Mouse (Mus musculus): Measurements from ENCODE around the gene Smarcc1. TPM values are rescaled to one million over a fixed set of nuclear protein-coding genes. Genes with fewer than 3 reads are reported as not detected.

Gene Smarcc1
- total and polyA plus RNA-seq, 3 experiments: 30.4 to 97.0 (median 41.3) TPM

DNA sequence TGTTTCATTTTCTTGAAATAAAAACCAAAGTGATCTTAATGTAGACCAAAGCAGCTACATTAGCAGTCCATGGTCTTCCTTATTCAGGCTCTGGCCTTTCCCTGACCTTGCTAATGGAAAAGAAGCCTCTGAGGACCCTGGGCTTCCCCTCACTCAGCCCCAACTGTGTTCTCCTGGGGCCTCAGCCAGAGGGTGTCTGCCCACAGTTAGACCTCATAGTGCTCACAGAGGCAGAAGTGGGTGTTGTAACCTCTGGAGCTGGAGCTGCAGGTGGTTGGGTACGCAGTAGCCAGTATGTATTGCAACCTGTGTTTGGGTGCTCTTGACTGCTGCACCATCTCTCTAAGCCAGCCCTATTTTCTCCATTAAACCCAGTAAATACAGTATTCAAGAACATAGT is 111.6 kb downstream of the Smarcc1 start (continued):
- TF ChIP-seq CHD2 (IDR thresholded peaks at IDR 0.05; ENCODE audit: low read length) (peak; percentile 45), ZKSCAN1 (IDR thresholded peaks at IDR 0.05; ENCODE audit: borderline replicate concordance, low read depth, low read length) (no peak), E2F4 (IDR thresholded peaks at IDR 0.05; ENCODE audit: insufficient replicate concordance, low read depth, low read length) (no peak), MYC (IDR thresholded peaks at IDR 0.05; ENCODE audit: low read depth, low read length) (no peak), ZMIZ1 (IDR thresholded peaks at IDR 0.05; ENCODE audit: low read depth, low read length) (no peak; the same call in 1 of the 2 replicates), ZNF384 (IDR thresholded peaks at IDR 0.05; ENCODE audit: low read depth, low read length) (no peak), USF2 (conservative IDR thresholded peaks at IDR 0.05; ENCODE audit: low read depth, low read length) (no peak)

DNA sequence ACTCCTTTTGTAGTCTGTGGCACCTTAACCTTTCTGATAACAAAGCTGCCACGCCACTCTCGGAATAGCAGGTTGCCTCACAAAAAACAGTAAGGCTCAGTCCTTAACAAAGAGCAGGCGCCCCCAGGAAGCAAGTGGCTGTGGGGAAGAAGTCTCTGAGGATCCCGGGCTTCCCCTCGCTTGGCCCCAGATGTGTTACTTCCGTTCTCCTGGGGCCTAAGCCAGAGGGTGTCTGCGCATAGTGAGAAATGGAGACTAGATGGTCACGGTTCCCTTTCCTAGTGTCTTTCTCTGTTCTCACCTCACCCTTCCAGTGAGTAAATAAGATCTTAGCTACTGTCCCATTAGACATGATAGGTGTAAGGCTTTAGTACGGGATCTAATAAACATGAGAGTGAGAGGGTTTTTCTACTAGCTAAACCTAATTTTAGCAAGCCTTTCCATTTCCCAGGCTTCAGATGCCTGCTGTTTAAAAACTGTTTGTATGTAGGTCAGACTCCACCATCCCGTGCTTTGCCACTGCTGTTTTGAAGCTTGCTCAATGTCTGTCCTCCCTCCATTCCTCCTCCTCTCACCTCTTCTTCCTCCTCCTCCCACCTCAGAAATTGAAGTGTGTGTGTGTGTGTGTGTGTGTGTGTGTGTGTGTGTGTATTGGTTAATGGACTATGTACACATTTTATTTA is 112.2 kb downstream of the Smarcc1 start:
- in situ Hi-C loops (cut with MboI; ENCODE audit: low pct_ligation_motif_present, low pct_unique_long_range_greater_than_20kb, low sequenced_read_pairs): no loop called here
- Histone ChIP-seq H3K4me2 (ENCODE audit: insufficient read depth, low read depth, poor library complexity, severe bottlenecking) (peak overlapping the region; percentile 67), H3K79me2 (replicated peaks; ENCODE audit: control insufficient read depth, extremely low read depth, insufficient read depth, poor library complexity, severe bottlenecking) (0 out of 2 replicates have a peak, but pooled peaks cover 3% of the 10 kb centered on the region), H3K4me3 (replicated peaks in 1 of 3; ENCODE audit: low read depth in 2 of 3, low read length in 2 of 3, poor library complexity in 1 of 3) (no peak overlapping the region), H3K36me3 (replicated peaks in 1 of 2; ENCODE audit: control insufficient read depth in 1 of 2, insufficient read depth in 1 of 2, low read length in 1 of 2) (peaks cover 36 to 67% of the 10 kb centered on the region in 2 experiments), H3K9ac (ENCODE audit: insufficient read depth, low read depth) (peak overlapping the region; percentile 41), H3K9me3 (replicated peaks; ENCODE audit: low read length) (no peaks in the 10 kb centered on the region), H3K4me1 (ENCODE audit: control insufficient read depth in 1 of 2, insufficient read depth in 2 of 2) (peaks cover 24 to 50% of the 10 kb centered on the region in 2 experiments), H3K27me3 (replicated peaks) (no peaks in the 10 kb centered on the region), H3K27ac (ENCODE audit: insufficient read depth, low read depth) (peak overlapping the region; percentile 94)
- dilution Hi-C loops (cut with MboI; ENCODE audit: extremely low pct_ligation_motif_present, extremely low pct_unique_long_range_greater_than_20kb, low sequenced_read_pairs): no loop called here
- TF ChIP-seq POLR2A (IDR thresholded peaks at IDR 0.05; ENCODE audit: low read depth, low read length): no peak
- TF ChIP-seq NRF1 (IDR thresholded peaks at IDR 0.05; ENCODE audit: low read depth, low read length): peak; percentile 36; the same call in 1 of the 2 replicates
- TF ChIP-seq SIN3A (IDR thresholded peaks at IDR 0.05; ENCODE audit: low read length): no peak; the same call in 1 of the 2 replicates
- no peak for TF ChIP-seq HCFC1 (IDR thresholded peaks at IDR 0.05; ENCODE audit: low read depth, low read length)
- peak; percentile 71; the same call in 1 of the 2 replicates for TF ChIP-seq MAZ (IDR thresholded peaks at IDR 0.05; ENCODE audit: low read depth, low read length)
- TF ChIP-seq RAD21 (IDR thresholded peaks at IDR 0.05; ENCODE audit: low read depth, low read length): no peak
- TF ChIP-seq TCF12 (IDR thresholded peaks at IDR 0.05; ENCODE audit: low read depth, low read length): 0 out of 2 replicates have a peak, but pooled peaks have one; percentile 55
- peak; percentile 48; the same call in 1 of the 2 replicates for TF ChIP-seq MXI1 (IDR thresholded peaks at IDR 0.05; ENCODE audit: low read depth, low read length)
- peak; percentile 63; the same call in 1 of the 2 replicates for TF ChIP-seq IRF4 (IDR thresholded peaks at IDR 0.05; ENCODE audit: low read depth, low read length)
- 0 out of 2 replicates have a peak, but pooled peaks have one; percentile 17 for TF ChIP-seq MAX (IDR thresholded peaks at IDR 0.05; ENCODE audit: low read length)
- no peak for TF ChIP-seq USF2 (conservative IDR thresholded peaks at IDR 0.05; ENCODE audit: low read depth, low read length)
- 0 out of 2 replicates have a peak, but pooled peaks have one; percentile 63 for TF ChIP-seq CHD1 (IDR thresholded peaks at IDR 0.05; ENCODE audit: low read depth, low read length)
- TF ChIP-seq ZMIZ1 (IDR thresholded peaks at IDR 0.05; ENCODE audit: low read depth, low read length): 0 out of 2 replicates have a peak, but pooled peaks have one; percentile 45
- no peak for TF ChIP-seq TBP (conservative IDR thresholded peaks at IDR 0.05; ENCODE audit: low read depth, low read length)
- no peak for TF ChIP-seq PAX5 (IDR thresholded peaks at IDR 0.05; ENCODE audit: low read length)
- peak; percentile 67; the same call in 1 of the 2 replicates for TF ChIP-seq EP300 (IDR thresholded peaks at IDR 0.05; ENCODE audit: low read length)
- TF ChIP-seq E2F4 (IDR thresholded peaks at IDR 0.05; ENCODE audit: insufficient replicate concordance, low read depth, low read length): no peak
- peak; percentile 9; the same call in 1 of the 2 replicates for TF ChIP-seq CHD2 (IDR thresholded peaks at IDR 0.05; ENCODE audit: low read length)
- TF ChIP-seq ELF1 (IDR thresholded peaks at IDR 0.05; ENCODE audit: low read depth, low read length): peak; percentile 67
- TF ChIP-seq ETS1 (conservative IDR thresholded peaks at IDR 0.05; ENCODE audit: low read depth, low read length): peak; percentile 48
- TF ChIP-seq GABPA (IDR thresholded peaks at IDR 0.05; ENCODE audit: insufficient replicate concordance, low read depth, low read length): no peak
- TF ChIP-seq BHLHE40 (IDR thresholded peaks at IDR 0.05; ENCODE audit: low read depth, low read length): peak; percentile 79
- DNase-seq (ENCODE audit: extremely low read depth): peak; percentile 77
